Comparison of ENCODE assay signal across 17 mouse cellular contexts in genomic region chr14:54631240-54631599, GRCm38 (mm10). TPM values are rescaled to one million over a fixed set of nuclear protein-coding genes. Genes with fewer than 3 reads are reported as not detected.
A peak's percentile ranks its signal among the peaks of the same experiment; 100 is the strongest.
DNase-seq lines count a peak whose midpoint lies in the region; ATAC-seq lines count a peak whose summit lies in the region.
"Had no signal": no experiment of that assay in that cellular context is flagged by ENCODE, and none has a peak within 500 bp of the region (broad histone marks: within the 10 kb centered on the region; RNA-seq: fewer than 3 reads in every experiment).

No protein-coding gene starts in this region.

- no peaks in the 10 kb centered on the region for H3K9me3 ChIP-seq in forebrain, embryonic 13.5 days (replicated peaks)
- no peaks in the 10 kb centered on the region for H3K9me3 ChIP-seq in forebrain, embryonic 16.5 days (ENCODE audit: control insufficient read depth, low read length)
- no peaks in the 10 kb centered on the region for H3K9me3 ChIP-seq in midbrain, embryonic 13.5 days
- no peaks in the 10 kb centered on the region for H3K9me3 ChIP-seq in midbrain, embryonic 15.5 days
- H3K9me3 ChIP-seq in hindbrain, embryonic 12.5 days (replicated peaks): no peaks in the 10 kb centered on the region
- no peaks in the 10 kb centered on the region for H3K9me3 ChIP-seq in neural tube, embryonic 13.5 days
- H3K9me3 ChIP-seq: liver, embryonic 13.5 days; megakaryocyte, embryonic 14.5 days had no signal

- no peaks in the 10 kb centered on the region for H3K27me3 ChIP-seq in forebrain, embryonic 13.5 days
- no peaks in the 10 kb centered on the region for H3K27me3 ChIP-seq in forebrain, embryonic 16.5 days (replicated peaks; ENCODE audit: control insufficient read depth, insufficient read depth, low read length)
- H3K27me3 ChIP-seq in midbrain, embryonic 13.5 days: no peaks in the 10 kb centered on the region
- H3K27me3 ChIP-seq in midbrain, embryonic 15.5 days (replicated peaks): no peaks in the 10 kb centered on the region
- no peaks in the 10 kb centered on the region for H3K27me3 ChIP-seq in hindbrain, embryonic 12.5 days
- H3K27me3 ChIP-seq in neural tube, embryonic 13.5 days: no peaks in the 10 kb centered on the region
- H3K27me3 ChIP-seq: Patski had no signal

- H3K4me3 ChIP-seq in forebrain, embryonic 13.5 days: no peak overlapping the region
- H3K4me3 ChIP-seq in forebrain, embryonic 16.5 days (replicated peaks; ENCODE audit: low read length): no peak overlapping the region
- no peak overlapping the region for H3K4me3 ChIP-seq in midbrain, embryonic 13.5 days (replicated peaks)
- H3K4me3 ChIP-seq in midbrain, embryonic 15.5 days: no peak overlapping the region
- no peak overlapping the region for H3K4me3 ChIP-seq in hindbrain, embryonic 12.5 days
- H3K4me3 ChIP-seq in neural tube, embryonic 13.5 days: no peak overlapping the region
- H3K4me3 ChIP-seq: liver, embryonic 13.5 days had no signal

- no peak for ATAC-seq in forebrain, embryonic 13.5 days
- no peak for ATAC-seq in forebrain, embryonic 16.5 days
- ATAC-seq in midbrain, embryonic 13.5 days: 0 out of 2 replicates have a peak, but pooled peaks have one; percentile 27
- ATAC-seq in midbrain, embryonic 15.5 days (replicated peaks): no peak
- ATAC-seq in hindbrain, embryonic 12.5 days (ENCODE audit: low FRiP score): peak; percentile 53; the same call in 1 of the 2 replicates
- ATAC-seq in neural tube, embryonic 13.5 days (ENCODE audit: low read depth): peak; percentile 52
- ATAC-seq: lung, postnatal 0 days; Patski had no signal

- no peak for DNase-seq in right cerebral cortex, postnatal 4 days
- no peak for DNase-seq in kidney, adult 9 months
- DNase-seq: cerebellum, postnatal 14 days; gastrocnemius, postnatal 14 days; kidney, adult 11 months; kidney, postnatal 14 days; liver, embryonic 13.5 days had no signal

- H3K36me3 ChIP-seq in forebrain, embryonic 13.5 days (ENCODE audit: poor library complexity, severe bottlenecking): peaks cover 61% of the 10 kb centered on the region
- peaks cover 16% of the 10 kb centered on the region for H3K36me3 ChIP-seq in forebrain, embryonic 16.5 days (ENCODE audit: control insufficient read depth, insufficient read depth)
- H3K36me3 ChIP-seq in midbrain, embryonic 13.5 days: peaks cover 58% of the 10 kb centered on the region
- peaks cover 27% of the 10 kb centered on the region; the same call in 1 of the 2 replicates for H3K36me3 ChIP-seq in midbrain, embryonic 15.5 days (replicated peaks)
- H3K36me3 ChIP-seq in hindbrain, embryonic 12.5 days: peaks cover 41% of the 10 kb centered on the region
- peaks cover 66% of the 10 kb centered on the region for H3K36me3 ChIP-seq in neural tube, embryonic 13.5 days

- H3K4me1 ChIP-seq in forebrain, embryonic 13.5 days: no peaks in the 10 kb centered on the region
- no peaks in the 10 kb centered on the region for H3K4me1 ChIP-seq in forebrain, embryonic 16.5 days (replicated peaks; ENCODE audit: control insufficient read depth, insufficient read depth, low read length)
- 0 out of 2 replicates have a peak, but pooled peaks cover 5% of the 10 kb centered on the region for H3K4me1 ChIP-seq in midbrain, embryonic 13.5 days (replicated peaks)
- no peaks in the 10 kb centered on the region for H3K4me1 ChIP-seq in midbrain, embryonic 15.5 days
- H3K4me1 ChIP-seq in hindbrain, embryonic 12.5 days: peaks cover 7% of the 10 kb centered on the region
- H3K4me1 ChIP-seq in neural tube, embryonic 13.5 days (replicated peaks): peaks cover 16% of the 10 kb centered on the region; the same call in 1 of the 2 replicates
- H3K4me1 ChIP-seq: liver, embryonic 13.5 days had no signal

- 68% methylated on average over 4 of the region's 4 CpGs for WGBS in forebrain, embryonic 13.5 days
- WGBS in forebrain, embryonic 16.5 days: 57% methylated on average over 4 of the region's 4 CpGs
- WGBS in midbrain, embryonic 13.5 days: 75% methylated on average over 4 of the region's 4 CpGs
- WGBS in midbrain, embryonic 15.5 days: 63% methylated on average over 4 of the region's 4 CpGs
- 46% methylated on average over 4 of the region's 4 CpGs for WGBS in hindbrain, embryonic 12.5 days
- WGBS in neural tube, embryonic 13.5 days: 45% methylated on average over 4 of the region's 4 CpGs

- no peak overlapping the region for H3K4me2 ChIP-seq in forebrain, embryonic 13.5 days
- no peak overlapping the region for H3K4me2 ChIP-seq in forebrain, embryonic 16.5 days (ENCODE audit: low read length)
- H3K4me2 ChIP-seq in midbrain, embryonic 13.5 days (replicated peaks): no peak overlapping the region
- H3K4me2 ChIP-seq in midbrain, embryonic 15.5 days: no peak overlapping the region
- no peak overlapping the region for H3K4me2 ChIP-seq in hindbrain, embryonic 12.5 days (replicated peaks)
- no peak overlapping the region for H3K4me2 ChIP-seq in neural tube, embryonic 13.5 days
- H3K4me2 ChIP-seq: liver, embryonic 13.5 days had no signal

- no peak overlapping the region; the same call in 1 of the 2 replicates for H3K9ac ChIP-seq in forebrain, embryonic 13.5 days
- H3K9ac ChIP-seq in forebrain, embryonic 16.5 days (replicated peaks; ENCODE audit: low read depth, low read length): no peak overlapping the region
- no peak overlapping the region for H3K9ac ChIP-seq in midbrain, embryonic 13.5 days (replicated peaks)
- H3K9ac ChIP-seq in midbrain, embryonic 15.5 days: no peak overlapping the region
- H3K9ac ChIP-seq in hindbrain, embryonic 12.5 days: 0 out of 2 replicates have a peak overlapping the region, but pooled peaks have one; percentile 2
- no peak overlapping the region for H3K9ac ChIP-seq in neural tube, embryonic 13.5 days
- H3K9ac ChIP-seq: liver, embryonic 13.5 days had no signal

- H3K27ac ChIP-seq in forebrain, embryonic 13.5 days: 0 out of 2 replicates have a peak overlapping the region, but pooled peaks have one; percentile 31
- H3K27ac ChIP-seq in forebrain, embryonic 16.5 days (ENCODE audit: low read length): no peak overlapping the region
- peak overlapping the region; percentile 1; the same call in 1 of the 2 replicates for H3K27ac ChIP-seq in midbrain, embryonic 13.5 days
- no peak overlapping the region for H3K27ac ChIP-seq in midbrain, embryonic 15.5 days
- peak overlapping the region; percentile 71 for H3K27ac ChIP-seq in hindbrain, embryonic 12.5 days
- peak overlapping the region; percentile 75 for H3K27ac ChIP-seq in neural tube, embryonic 13.5 days (replicated peaks)
- H3K27ac ChIP-seq: liver, embryonic 13.5 days had no signal

RNA-seq across cellular contexts. Expression of gene Gm17606, which starts 9.5 kb away (rescaled TPM):
- polyA plus RNA-seq in forebrain, embryonic 13.5 days (2015; fragmentation: Nextera tagmentation; extraction: Ambion mirVana): not detected in 2 replicates
- 1.4 TPM in 1 of 2 replicates, not detected in the other for polyA plus RNA-seq in forebrain, embryonic 16.5 days (2015; fragmentation: Nextera tagmentation; extraction: Ambion mirVana)
- polyA plus RNA-seq in midbrain, embryonic 13.5 days (2015; fragmentation: Nextera tagmentation; extraction: Ambion mirVana): not detected in 2 replicates
- polyA plus RNA-seq in midbrain, embryonic 15.5 days (2015; fragmentation: Nextera tagmentation; extraction: Ambion mirVana): not detected in 2 replicates
- not detected in 2 replicates for polyA plus RNA-seq in hindbrain, embryonic 12.5 days (2016; fragmentation: Nextera tagmentation; extraction: Ambion mirVana)
- polyA plus RNA-seq in neural tube, embryonic 13.5 days (2015; fragmentation: Nextera tagmentation; extraction: Ambion mirVana): not detected in 2 replicates
- polyA plus RNA-seq: liver, embryonic 13.5 days; lung, postnatal 0 days; Patski; urinary bladder, adult 2 months had no signal

RNA-seq across cellular contexts. Expression of gene Cdh24, which starts 9.9 kb away (rescaled TPM):
- polyA plus RNA-seq in forebrain, embryonic 13.5 days (2015; fragmentation: Nextera tagmentation; extraction: Ambion mirVana): 7.1 and 8.0 TPM in 2 replicates
- polyA plus RNA-seq in forebrain, embryonic 16.5 days (2015; fragmentation: Nextera tagmentation; extraction: Ambion mirVana): 5.1 and 8.1 TPM in 2 replicates
- 9.5 and 12.3 TPM in 2 replicates for polyA plus RNA-seq in midbrain, embryonic 13.5 days (2015; fragmentation: Nextera tagmentation; extraction: Ambion mirVana)
- 14.1 and 15.5 TPM in 2 replicates for polyA plus RNA-seq in midbrain, embryonic 15.5 days (2015; fragmentation: Nextera tagmentation; extraction: Ambion mirVana)
- polyA plus RNA-seq in hindbrain, embryonic 12.5 days (2016; fragmentation: Nextera tagmentation; extraction: Ambion mirVana): 10.3 and 10.9 TPM in 2 replicates
- 9.1 and 9.2 TPM in 2 replicates for polyA plus RNA-seq in neural tube, embryonic 13.5 days (2015; fragmentation: Nextera tagmentation; extraction: Ambion mirVana)

RNA-seq across cellular contexts. Expression of gene Psmb11, which starts 10.0 kb away (rescaled TPM):
- polyA plus RNA-seq in forebrain, embryonic 13.5 days (2015; fragmentation: Nextera tagmentation; extraction: Ambion mirVana): 0.04 TPM in 1 of 2 replicates, not detected in the other
- polyA plus RNA-seq in forebrain, embryonic 16.5 days (2015; fragmentation: Nextera tagmentation; extraction: Ambion mirVana): not detected in 2 replicates
- polyA plus RNA-seq in midbrain, embryonic 13.5 days (2015; fragmentation: Nextera tagmentation; extraction: Ambion mirVana): 0.15 TPM in 1 of 2 replicates, not detected in the other
- polyA plus RNA-seq in midbrain, embryonic 15.5 days (2015; fragmentation: Nextera tagmentation; extraction: Ambion mirVana): not detected in 2 replicates
- polyA plus RNA-seq in hindbrain, embryonic 12.5 days (2016; fragmentation: Nextera tagmentation; extraction: Ambion mirVana): not detected in 2 replicates
- polyA plus RNA-seq in neural tube, embryonic 13.5 days (2015; fragmentation: Nextera tagmentation; extraction: Ambion mirVana): 0.07 TPM in 1 of 2 replicates, not detected in the other
- polyA plus RNA-seq: liver, embryonic 13.5 days; urinary bladder, adult 2 months had no signal

RNA-seq across cellular contexts. Expression of gene Psmb5, which starts 13.4 kb away (rescaled TPM):
- polyA plus RNA-seq in forebrain, embryonic 13.5 days (2015; fragmentation: Nextera tagmentation; extraction: Ambion mirVana): 462 and 492 TPM in 2 replicates
- 399 and 428 TPM in 2 replicates for polyA plus RNA-seq in forebrain, embryonic 16.5 days (2015; fragmentation: Nextera tagmentation; extraction: Ambion mirVana)
- 438 and 468 TPM in 2 replicates for polyA plus RNA-seq in midbrain, embryonic 13.5 days (2015; fragmentation: Nextera tagmentation; extraction: Ambion mirVana)
- 445 and 463 TPM in 2 replicates for polyA plus RNA-seq in midbrain, embryonic 15.5 days (2015; fragmentation: Nextera tagmentation; extraction: Ambion mirVana)
- 354 and 376 TPM in 2 replicates for polyA plus RNA-seq in hindbrain, embryonic 12.5 days (2016; fragmentation: Nextera tagmentation; extraction: Ambion mirVana)
- 466 and 501 TPM in 2 replicates for polyA plus RNA-seq in neural tube, embryonic 13.5 days (2015; fragmentation: Nextera tagmentation; extraction: Ambion mirVana)

RNA-seq across cellular contexts. Expression of gene 4931414P19Rik, which starts 25.4 kb away (rescaled TPM):
- polyA plus RNA-seq in forebrain, embryonic 13.5 days (2015; fragmentation: Nextera tagmentation; extraction: Ambion mirVana): 8.3 and 9.4 TPM in 2 replicates
- 6.9 and 8.3 TPM in 2 replicates for polyA plus RNA-seq in forebrain, embryonic 16.5 days (2015; fragmentation: Nextera tagmentation; extraction: Ambion mirVana)
- polyA plus RNA-seq in midbrain, embryonic 13.5 days (2015; fragmentation: Nextera tagmentation; extraction: Ambion mirVana): 8.7 and 9.3 TPM in 2 replicates
- polyA plus RNA-seq in midbrain, embryonic 15.5 days (2015; fragmentation: Nextera tagmentation; extraction: Ambion mirVana): 6.7 and 9.0 TPM in 2 replicates
- 8.2 and 9.1 TPM in 2 replicates for polyA plus RNA-seq in hindbrain, embryonic 12.5 days (2016; fragmentation: Nextera tagmentation; extraction: Ambion mirVana)
- 7.6 and 8.3 TPM in 2 replicates for polyA plus RNA-seq in neural tube, embryonic 13.5 days (2015; fragmentation: Nextera tagmentation; extraction: Ambion mirVana)

Comparison
In these comparisons a context has a peak if more than half of its experiments do, and no peak if none do; other contexts are left out.
1. ATAC-seq: peak in midbrain, embryonic 13.5 days (single experiment), hindbrain, embryonic 12.5 days (single experiment) and neural tube, embryonic 13.5 days (single experiment); none in forebrain, embryonic 13.5 days (single experiment), forebrain, embryonic 16.5 days (single experiment) and midbrain, embryonic 15.5 days (single experiment).
2. H3K27ac ChIP-seq: peak in forebrain, embryonic 13.5 days (single experiment), midbrain, embryonic 13.5 days (single experiment), hindbrain, embryonic 12.5 days (single experiment) and neural tube, embryonic 13.5 days (single experiment); none in forebrain, embryonic 16.5 days (single experiment) and midbrain, embryonic 15.5 days (single experiment).